Mouse (Mus musculus): ENCODE results near the gene Dner. TPM values are rescaled to one million over a fixed set of nuclear protein-coding genes. Genes with fewer than 3 reads are reported as not detected.
"Not testable (repeated sequence)": the region's sequence is repeated elsewhere in the genome, so short reads cannot be mapped to it uniquely, and the experiment has no call there.

Dner gene
- polyA plus RNA-seq, 1 experiment from 2014 or later, result 143 TPM

DNA sequence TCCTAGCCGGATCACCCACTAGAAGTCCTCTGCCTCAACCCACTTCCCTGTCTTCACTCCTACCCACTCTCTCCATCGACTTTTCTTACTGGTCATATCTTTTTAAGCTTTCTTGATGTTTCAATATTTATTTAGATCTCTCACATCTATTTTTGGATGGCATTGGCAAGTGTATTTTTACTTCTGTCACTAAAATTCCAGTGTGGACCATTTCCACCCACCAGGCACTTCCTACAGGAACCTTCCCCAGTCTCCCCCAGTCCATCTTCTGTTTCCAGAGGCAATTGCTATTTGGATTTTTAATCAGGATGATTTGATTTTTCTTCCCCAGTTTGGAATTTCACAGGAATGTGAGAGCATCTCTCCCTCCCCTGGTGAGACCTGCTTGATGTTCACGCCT is 329.5 kb downstream of the Dner start:
- Histone ChIP-seq H3K4me3 (no peak overlapping the region), H3K27ac (no peak overlapping the region), H3K4me2 (replicated peaks) (no peak overlapping the region), H3K36me3 (no peaks in the 10 kb centered on the region), H3K27me3 (replicated peaks) (no peaks in the 10 kb centered on the region), H3K9me3 (no peaks in the 10 kb centered on the region), H3K9ac (no peak overlapping the region), H3K4me1 (no peaks in the 10 kb centered on the region)
- 81% methylated on average over 3 of the region's 3 CpGs for WGBS
- ATAC-seq (ENCODE audit: low FRiP score, low read depth), result no peak

DNA sequence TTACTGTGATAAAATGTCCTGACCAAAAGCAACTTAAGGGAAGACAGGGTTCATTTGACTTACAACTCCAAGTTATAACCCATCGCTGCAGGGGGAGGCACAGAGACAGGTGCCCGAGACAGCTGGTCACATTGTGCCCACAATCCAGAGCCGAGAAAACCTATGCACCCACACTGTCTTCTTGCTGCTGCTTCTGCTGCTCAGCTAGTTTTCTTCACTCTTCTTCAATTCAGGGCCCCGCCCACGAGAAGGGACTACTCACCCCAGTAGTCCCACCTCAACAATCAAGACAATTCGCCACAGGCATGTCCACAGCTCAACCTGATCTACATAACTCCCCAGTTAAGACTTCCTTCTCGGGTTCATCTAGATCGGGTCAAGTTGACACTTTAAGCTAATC is 332.1 kb downstream of the Dner start, which contains the start of gene Pid1:
Gene Pid1 (minus strand): TSS at position 214 of the 400 bp plus-strand sequence.
- ATAC-seq (ENCODE audit: low FRiP score, low read depth), result no peak
- 92% methylated on average over 8 of the region's 8 CpGs for WGBS

DNA sequence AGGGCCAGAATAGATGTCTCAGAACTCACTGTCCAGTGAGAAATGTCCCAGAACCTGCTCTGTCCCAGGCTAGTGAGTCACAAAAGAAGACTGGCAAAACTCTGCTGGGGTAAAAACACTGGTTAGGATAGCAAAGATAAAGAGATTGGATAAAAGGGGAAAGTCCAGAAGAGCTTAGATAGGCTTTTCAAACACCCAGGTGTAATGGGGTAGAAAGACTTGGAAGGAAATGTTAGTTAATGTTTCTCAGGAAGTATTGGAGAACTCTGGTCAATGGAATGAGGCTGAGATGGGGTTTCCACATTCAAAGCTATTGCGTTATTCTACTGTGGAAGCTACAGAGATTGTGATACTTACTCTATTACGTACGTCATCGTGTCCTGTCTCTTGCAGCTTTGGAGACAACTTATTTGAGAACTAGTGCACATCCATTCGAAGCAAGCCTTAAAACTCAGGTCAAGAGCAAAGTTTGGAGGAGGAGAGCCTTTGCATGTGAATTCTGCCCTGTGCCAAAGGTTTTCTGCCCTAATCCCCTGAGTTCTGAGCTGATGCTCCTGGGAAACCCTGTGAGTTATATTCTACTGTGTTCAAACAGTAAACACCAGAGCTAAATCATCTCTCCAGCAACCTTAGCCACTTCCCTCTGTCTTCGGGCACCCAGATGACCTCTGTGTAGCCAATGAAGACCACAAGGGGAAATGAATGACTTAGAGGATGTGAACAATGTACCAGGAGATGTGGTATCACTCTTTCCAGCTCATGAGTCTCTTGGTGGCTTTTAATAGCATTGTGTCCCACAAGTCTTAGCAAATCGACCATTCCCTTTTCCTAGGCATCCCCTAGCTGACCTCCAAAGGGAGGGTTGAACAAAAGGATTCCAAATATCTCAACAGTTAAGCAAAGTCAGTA is 333.1 kb downstream of the Dner start:
- no peak overlapping the region for H3K27ac ChIP-seq
- H3K9ac ChIP-seq, result no peak overlapping the region
- H3K27me3 ChIP-seq (replicated peaks), result no peaks in the 10 kb centered on the region
- no peak for ATAC-seq (ENCODE audit: low FRiP score, low read depth)
- H3K4me3 ChIP-seq, result no peak overlapping the region
- no peaks in the 10 kb centered on the region for H3K4me1 ChIP-seq
- H3K36me3 ChIP-seq, result no peaks in the 10 kb centered on the region
- H3K9me3 ChIP-seq, result no peaks in the 10 kb centered on the region
- no peak overlapping the region for H3K4me2 ChIP-seq (replicated peaks)
- WGBS, result 88% methylated on average over 7 of the region's 7 CpGs

More for the DNA sequence above, 332.1 kb downstream of the Dner start, which contains the start of gene Pid1:
- H3K27me3 ChIP-seq (replicated peaks), result no peaks in the 10 kb centered on the region
- no peak within 1 kb of the TSS for H3K9ac ChIP-seq
- H3K36me3 ChIP-seq, result no peaks in the 10 kb centered on the region
- no peak within 1 kb of the TSS for H3K4me2 ChIP-seq (replicated peaks)
- no peaks in the 10 kb centered on the region for H3K4me1 ChIP-seq
- no peak within 1 kb of the TSS for H3K4me3 ChIP-seq
- no peak within 1 kb of the TSS for H3K27ac ChIP-seq
- no peaks in the 10 kb centered on the region for H3K9me3 ChIP-seq

DNA sequence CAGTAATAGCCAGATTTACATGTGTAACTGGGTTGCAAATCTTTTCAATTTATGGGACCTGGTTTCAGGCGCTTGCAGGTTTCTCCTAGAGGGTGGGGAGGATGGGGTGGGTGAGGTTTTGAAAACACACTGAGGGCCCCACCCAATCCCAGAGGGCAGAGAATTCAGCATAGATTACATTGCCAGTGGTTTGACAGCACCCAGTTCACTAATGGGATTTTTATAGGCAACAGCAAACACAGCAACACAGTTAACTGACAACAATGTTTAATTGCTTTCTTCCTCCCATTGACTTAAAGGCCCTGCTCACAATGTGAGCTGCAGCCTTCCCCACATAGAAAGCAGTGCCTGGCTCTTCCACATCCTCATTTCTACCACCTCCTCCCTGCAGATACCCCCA is 333.8 kb downstream of the Dner start:
- Histone ChIP-seq H3K4me1 (no peaks in the 10 kb centered on the region), H3K36me3 (no peaks in the 10 kb centered on the region), H3K27me3 (replicated peaks) (no peaks in the 10 kb centered on the region), H3K4me2 (replicated peaks) (no peak overlapping the region), H3K4me3 (no peak overlapping the region), H3K9me3 (no peaks in the 10 kb centered on the region), H3K9ac (no peak overlapping the region), H3K27ac (no peak overlapping the region)
- ATAC-seq (ENCODE audit: low FRiP score, low read depth), result no peak
- 70% methylated on average over 1 of the region's 1 CpGs for WGBS

DNA sequence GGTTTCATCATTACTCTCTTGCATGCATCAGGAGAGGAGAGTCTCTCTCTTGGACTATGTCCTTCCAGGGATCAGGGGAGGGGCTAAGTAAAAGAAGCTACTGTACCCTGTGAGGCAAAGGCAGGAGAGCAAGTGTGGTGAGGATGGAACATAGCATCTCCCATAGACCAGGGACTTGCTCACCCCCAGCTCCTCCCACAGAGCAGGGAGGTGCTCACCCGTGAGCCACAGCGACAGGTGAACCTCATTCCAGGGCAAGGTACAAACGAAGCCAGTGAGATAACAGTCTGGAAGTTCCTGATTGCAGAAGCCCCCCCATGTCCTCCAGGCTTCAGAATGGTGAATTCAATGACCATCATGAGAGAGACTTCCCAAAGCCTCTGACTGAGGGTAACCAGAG is 334.6 kb downstream of the Dner start:
- no peak overlapping the region for H3K4me2 ChIP-seq (replicated peaks)
- H3K27ac ChIP-seq, result no peak overlapping the region
- no peaks in the 10 kb centered on the region for H3K36me3 ChIP-seq
- H3K9me3 ChIP-seq, result no peaks in the 10 kb centered on the region
- no peak overlapping the region for H3K4me3 ChIP-seq
- H3K4me1 ChIP-seq, result no peaks in the 10 kb centered on the region
- no peak for ATAC-seq (ENCODE audit: low FRiP score, low read depth)
- H3K27me3 ChIP-seq (replicated peaks), result no peaks in the 10 kb centered on the region
- no peak overlapping the region for H3K9ac ChIP-seq
- 87% methylated on average over 3 of the region's 3 CpGs for WGBS

DNA sequence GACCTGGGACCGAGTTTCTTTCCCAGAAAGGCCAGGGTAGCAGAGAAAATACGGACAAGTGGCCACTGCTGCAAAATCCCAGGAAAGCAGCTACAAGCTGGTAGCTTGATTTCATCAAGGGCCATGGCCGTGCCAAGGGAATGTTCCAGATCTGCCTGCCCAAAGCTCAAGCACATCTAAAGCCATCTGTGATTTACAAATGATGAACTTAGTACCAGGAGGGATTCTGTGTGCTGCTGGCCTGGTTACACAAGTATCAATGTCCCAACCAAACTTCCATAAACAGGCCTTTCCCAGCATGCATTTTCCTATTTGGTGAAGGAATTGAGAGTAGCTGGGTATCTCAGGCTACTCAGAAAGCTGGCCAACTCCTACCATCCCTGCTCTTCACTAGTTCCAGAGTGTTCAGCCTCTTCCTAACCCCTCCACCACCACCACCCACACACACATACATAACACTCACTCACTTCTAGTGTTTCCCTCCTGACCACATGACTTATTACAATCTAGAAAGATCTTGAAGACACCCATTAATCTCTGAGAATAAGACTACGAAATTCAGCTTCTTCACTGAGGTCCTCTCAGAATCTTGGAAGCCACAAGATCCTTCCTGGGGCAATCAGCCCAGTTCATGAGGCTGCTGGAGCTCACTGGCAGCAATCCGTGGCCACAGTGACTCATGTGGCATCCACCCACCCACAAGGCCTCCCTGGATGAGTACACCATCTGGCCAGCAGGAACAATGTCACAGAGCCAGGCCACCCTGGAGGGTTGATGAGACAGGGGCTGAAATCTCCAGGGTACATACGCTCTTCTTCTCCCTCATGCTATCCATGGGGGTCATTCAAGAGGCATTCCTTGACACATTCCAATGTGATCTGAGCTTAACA is 336.2 kb downstream of the Dner start:
- H3K9ac ChIP-seq, result no peak overlapping the region
- no peak overlapping the region for H3K27ac ChIP-seq
- H3K36me3 ChIP-seq, result no peaks in the 10 kb centered on the region
- ATAC-seq (ENCODE audit: low FRiP score, low read depth), result no peak
- no peaks in the 10 kb centered on the region for H3K9me3 ChIP-seq
- H3K4me1 ChIP-seq, result no peaks in the 10 kb centered on the region
- no peak overlapping the region for H3K4me2 ChIP-seq (replicated peaks)
- no peaks in the 10 kb centered on the region for H3K27me3 ChIP-seq (replicated peaks)
- WGBS, result 83% methylated on average over 6 of the region's 6 CpGs
- H3K4me3 ChIP-seq, result no peak overlapping the region

DNA sequence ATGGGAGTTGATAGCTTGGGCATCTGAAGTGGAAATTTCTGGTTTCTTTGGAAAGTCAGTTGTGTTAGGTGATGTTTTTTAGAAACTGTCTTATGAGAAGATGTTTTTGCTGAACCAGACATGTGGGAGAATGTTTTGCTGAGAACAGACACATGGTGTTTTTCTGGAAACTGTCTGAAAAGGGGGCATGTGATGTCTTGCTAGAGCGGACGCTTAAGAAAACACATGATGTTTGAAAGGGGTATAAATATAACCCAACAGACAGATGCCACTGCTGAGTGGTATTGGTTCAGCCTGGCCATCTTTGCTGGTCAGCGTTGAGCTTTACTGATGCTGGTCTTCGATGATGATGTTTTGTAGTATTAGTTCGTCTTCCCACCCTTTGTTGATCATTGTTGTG is 338.8 kb downstream of the Dner start:
- Histone ChIP-seq H3K9ac (no peak overlapping the region), H3K4me2 (replicated peaks) (no peak overlapping the region), H3K4me1 (no peaks in the 10 kb centered on the region), H3K4me3 (no peak overlapping the region), H3K27me3 (replicated peaks) (no peaks in the 10 kb centered on the region), H3K36me3 (no peaks in the 10 kb centered on the region), H3K27ac (no peak overlapping the region), H3K9me3 (no peaks in the 10 kb centered on the region)
- WGBS, result 85% methylated on average over 5 of the region's 5 CpGs
- no peak for ATAC-seq (ENCODE audit: low FRiP score, low read depth)

DNA sequence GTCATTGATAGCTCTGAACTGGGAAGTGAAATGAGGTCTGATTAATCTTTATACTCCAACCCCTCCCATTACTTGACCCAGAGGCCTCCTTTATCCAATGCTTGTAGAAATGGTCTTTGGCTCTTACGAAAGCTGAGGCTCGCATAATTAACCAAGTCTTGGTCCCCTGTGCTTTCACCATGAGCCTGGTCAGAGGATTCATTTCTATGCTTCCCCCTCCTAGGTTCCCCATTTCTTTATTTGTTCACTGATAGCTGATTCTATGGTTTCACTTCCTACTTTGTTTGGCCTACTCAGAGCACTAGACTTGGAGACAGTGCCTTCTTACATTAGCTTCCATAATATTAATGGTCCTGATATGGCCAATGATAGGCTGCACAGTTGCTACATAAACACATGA is 345.8 kb downstream of the Dner start:
- Histone ChIP-seq H3K27me3 (replicated peaks) (no peaks in the 10 kb centered on the region), H3K9ac (no peak overlapping the region), H3K36me3 (no peaks in the 10 kb centered on the region), H3K4me2 (replicated peaks) (no peak overlapping the region), H3K4me3 (no peak overlapping the region), H3K9me3 (no peaks in the 10 kb centered on the region), H3K27ac (no peak overlapping the region), H3K4me1 (no peaks in the 10 kb centered on the region)
- WGBS, result 91% methylated on average over 2 of the region's 2 CpGs
- ATAC-seq (ENCODE audit: low FRiP score, low read depth), result no peak

DNA sequence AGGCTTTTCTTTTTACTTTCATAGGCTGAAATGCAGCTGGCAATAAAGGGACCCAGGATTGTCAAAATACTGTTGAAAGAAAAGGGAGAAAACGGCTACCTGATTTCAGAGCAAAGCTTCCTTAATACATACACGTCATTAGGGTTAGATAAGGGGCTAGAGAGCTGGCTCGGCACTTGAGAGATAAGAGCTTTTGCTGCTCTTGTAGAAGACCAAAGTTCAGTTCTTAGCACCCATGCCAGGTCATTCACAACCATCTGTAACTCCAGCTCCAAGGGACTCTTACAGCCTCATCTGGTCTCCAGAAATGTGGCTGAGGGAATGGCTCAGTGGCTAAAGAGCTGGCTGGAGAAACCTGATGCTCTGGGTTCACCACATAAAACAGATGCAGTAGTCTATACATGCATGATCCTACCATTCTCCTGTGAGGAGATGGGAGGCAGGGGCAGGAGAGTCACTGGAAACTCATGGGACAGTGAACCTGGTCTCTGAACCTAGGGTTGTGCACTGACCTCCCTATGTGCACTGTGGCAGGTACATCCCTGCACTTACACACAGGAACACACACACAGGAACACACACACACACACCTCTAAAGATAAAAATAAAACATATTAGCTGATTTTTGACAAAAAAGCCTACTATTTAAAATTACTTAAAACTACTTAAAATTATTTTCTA is 348.1 kb downstream of the Dner start:
- ATAC-seq (ENCODE audit: low FRiP score, low read depth), result no peak
- WGBS, result 84% methylated on average over 3 of the region's 3 CpGs

DNA sequence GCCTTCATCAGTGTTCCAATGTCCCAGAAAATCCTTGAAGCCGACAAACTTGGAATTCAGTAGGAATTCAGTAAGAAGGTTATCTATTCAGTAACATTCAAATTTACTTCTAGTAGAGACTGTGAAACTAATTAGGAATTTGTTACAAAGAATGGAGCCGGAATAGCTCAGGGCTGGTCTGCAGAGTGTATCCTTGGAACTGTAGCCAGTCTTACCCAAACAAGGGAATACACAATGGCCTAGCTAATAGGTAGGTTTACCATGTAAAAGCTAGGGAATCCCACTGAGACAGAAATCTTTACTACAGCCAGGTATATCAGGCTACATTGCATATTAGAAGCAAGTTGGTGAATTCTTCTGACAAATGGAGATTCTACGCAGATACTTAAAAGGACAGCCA is 363.2 kb downstream of the Dner start:
- not testable (repeated sequence) for ATAC-seq (ENCODE audit: low FRiP score, low read depth); H3K36me3 ChIP-seq; H3K4me2 ChIP-seq (replicated peaks); H3K9me3 ChIP-seq; H3K4me3 ChIP-seq; H3K27ac ChIP-seq; H3K27me3 ChIP-seq (replicated peaks); H3K9ac ChIP-seq; H3K4me1 ChIP-seq
- 23% methylated on average over 3 of the region's 3 CpGs for WGBS

More for the DNA sequence above, 348.1 kb downstream of the Dner start:
- no peaks in the 10 kb centered on the region for H3K9me3 ChIP-seq
- H3K27ac ChIP-seq, result no peak overlapping the region
- no peaks in the 10 kb centered on the region for H3K4me1 ChIP-seq
- no peaks in the 10 kb centered on the region for H3K27me3 ChIP-seq (replicated peaks)
- H3K9ac ChIP-seq, result no peak overlapping the region
- H3K36me3 ChIP-seq, result no peaks in the 10 kb centered on the region
- no peak overlapping the region for H3K4me2 ChIP-seq (replicated peaks)
- H3K4me3 ChIP-seq, result no peak overlapping the region

DNA sequence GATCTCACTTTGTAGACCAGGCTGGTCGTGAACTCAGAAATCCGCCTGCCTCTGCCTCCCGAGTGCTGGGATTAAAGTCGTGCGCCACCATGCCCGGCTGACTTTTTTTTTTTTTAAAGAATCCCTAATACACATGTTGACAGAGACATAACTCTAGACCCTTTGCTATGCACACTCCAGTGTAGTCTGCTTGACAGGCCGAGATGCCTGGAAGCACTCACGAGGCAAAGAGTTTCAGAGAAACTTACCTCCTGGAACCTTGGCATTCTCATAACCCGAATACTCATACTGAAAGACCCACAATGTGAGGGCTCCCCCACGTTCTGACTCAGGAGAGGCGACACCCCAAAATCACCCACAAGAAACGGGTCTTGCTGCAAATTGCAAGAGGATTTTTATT is 364.2 kb downstream of the Dner start:
- not testable (repeated sequence) for H3K27me3 ChIP-seq (replicated peaks); H3K4me3 ChIP-seq; H3K27ac ChIP-seq; H3K9ac ChIP-seq; H3K4me2 ChIP-seq (replicated peaks); ATAC-seq (ENCODE audit: low FRiP score, low read depth); H3K9me3 ChIP-seq; H3K36me3 ChIP-seq; H3K4me1 ChIP-seq
- WGBS, result 78% methylated on average over 12 of the region's 12 CpGs

DNA sequence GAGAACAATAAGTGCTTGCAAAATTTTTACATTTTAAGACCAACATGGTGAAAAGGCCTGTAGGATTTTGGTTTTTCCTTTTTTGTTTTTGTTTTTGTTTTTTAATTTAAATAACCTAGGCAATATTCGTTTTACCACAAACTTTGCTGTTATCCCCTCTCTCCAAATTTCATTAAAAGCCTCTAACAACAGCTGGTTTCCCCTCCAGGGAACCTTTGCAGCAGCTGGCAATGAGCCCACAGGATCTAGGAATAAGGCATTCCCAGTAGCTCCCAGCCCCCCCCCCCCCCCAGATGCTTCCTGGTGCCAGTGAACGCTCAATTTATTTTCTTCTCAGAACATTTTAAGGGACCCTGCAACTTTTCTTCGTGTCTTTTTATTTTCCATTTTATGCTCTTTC is 370.7 kb downstream of the Dner start:
- Histone ChIP-seq H3K4me3 (no peak overlapping the region), H3K9ac (no peak overlapping the region), H3K27ac (no peak overlapping the region), H3K9me3 (no peaks in the 10 kb centered on the region), H3K27me3 (replicated peaks) (no peaks in the 10 kb centered on the region), H3K36me3 (no peaks in the 10 kb centered on the region), H3K4me1 (no peaks in the 10 kb centered on the region), H3K4me2 (replicated peaks) (no peak overlapping the region)
- WGBS, result 40% methylated on average over 3 of the region's 3 CpGs
- ATAC-seq (ENCODE audit: low FRiP score, low read depth), result no peak
